Mouse (Mus musculus) CH12.LX (cell line): ENCODE measurements around the gene Olfr642.

Experiments
- BHLHE40 ChIP-seq: IDR thresholded peaks from 2 replicates; pipeline ENCODE4 v1.6.1; 2011; ENCODE audit warnings: mild to moderate bottlenecking, low read depth, low read length, improper control_type of control experiment
- CTCF ChIP-seq, 2 experiments: IDR thresholded peaks in 1 of 2; conservative IDR thresholded peaks in 1 of 2; 2 replicates each; pipeline ENCODE4 v1.5.1; 2011 to 2012; ENCODE audit warnings: low read depth in 2 of 2, low read length in 2 of 2, improper control_type of control experiment in 1 of 2, inconsistent platforms in 1 of 2, mild to moderate bottlenecking in 1 of 2, moderate library complexity in 1 of 2
- E2F4 ChIP-seq: IDR thresholded peaks from 2 replicates; pipeline ENCODE4 v1.6.1; 2011; ENCODE audit warnings: low read depth, low read length, improper control_type of control experiment; ENCODE audit not compliant: insufficient replicate concordance
- ELF1 ChIP-seq: IDR thresholded peaks from 2 replicates; pipeline ENCODE4 v1.6.1; 2014; ENCODE audit warnings: low read depth, mild to moderate bottlenecking, inconsistent platforms, low read length, improper control_type of control experiment
- EP300 ChIP-seq: IDR thresholded peaks from 2 replicates; pipeline ENCODE4 v1.6.1; 2011; ENCODE audit warnings: low read length, improper control_type of control experiment
- HCFC1 ChIP-seq: IDR thresholded peaks from 2 replicates; pipeline ENCODE4 v1.6.1; 2012; ENCODE audit warnings: low read depth, mild to moderate bottlenecking, inconsistent platforms, low read length, improper control_type of control experiment
- MXI1 ChIP-seq: IDR thresholded peaks from 2 replicates; pipeline ENCODE4 v1.6.1; 2011; ENCODE audit warnings: mild to moderate bottlenecking, low read depth, low read length, improper control_type of control experiment
- POLR2A ChIP-seq: IDR thresholded peaks from 2 replicates; pipeline ENCODE4 v1.6.1; 2011; ENCODE audit warnings: low read depth, mild to moderate bottlenecking, improper control_type of control experiment, low read length
- SMC3 ChIP-seq: IDR thresholded peaks from 2 replicates; pipeline ENCODE4 v1.6.1; 2011; ENCODE audit warnings: low read depth, low read length, improper control_type of control experiment

GRCm38 (mm10) chr7:103999124-103999523 lies 53.3 kb downstream of the Olfr642 start:
- TF ChIP-seq E2F4 = no peak
- TF ChIP-seq EP300 = no peak
- TF ChIP-seq SMC3 = no peak
- no peak for TF ChIP-seq POLR2A
- TF ChIP-seq BHLHE40 = no peak
- TF ChIP-seq CTCF (conservative IDR thresholded peaks at IDR 0.05 in 1 of 2, IDR thresholded peaks at IDR 0.05 in 1 of 2; ENCODE audit: low read depth in 2 of 2, low read length in 2 of 2) = no peak
- TF ChIP-seq ELF1 = no peak
- TF ChIP-seq MXI1 = no peak
- TF ChIP-seq HCFC1 = no peak
